ENCODE assay signal across 8 mouse cellular contexts in genomic region chr6:12749531-12750210, GRCm38 (mm10). TPM values are rescaled to one million over a fixed set of nuclear protein-coding genes. Genes with fewer than 3 reads are reported as not detected.
DNase-seq lines count a peak whose midpoint lies in the region; ATAC-seq and TF ChIP-seq lines count a peak whose summit lies in the region.

No protein-coding gene starts in this region.

- TF ChIP-seq CTCF in layer of hippocampus, adult 2 months (conservative IDR thresholded peaks at IDR 0.05), result no peak

- no peaks in the 10 kb centered on the region; the same call in 1 of the 2 replicates for H3K27me3 ChIP-seq in embryonic facial prominence, embryonic 15.5 days
- no peaks in the 10 kb centered on the region for H3K27me3 ChIP-seq in intestine, embryonic 15.5 days (replicated peaks)
- H3K27me3 ChIP-seq in neural tube, embryonic 13.5 days, result no peaks in the 10 kb centered on the region

- intact Hi-C loops in gastrocnemius, postnatal 36 days (cut with DNase I), result no loop called here

- peak overlapping the region; percentile 42; the same call in 1 of the 2 replicates for H3K9ac ChIP-seq in embryonic facial prominence, embryonic 15.5 days
- peak overlapping the region; percentile 50 for H3K9ac ChIP-seq in intestine, embryonic 15.5 days
- peak overlapping the region; percentile 96 for H3K9ac ChIP-seq in neural tube, embryonic 13.5 days

- H3K9me3 ChIP-seq in embryonic facial prominence, embryonic 15.5 days (replicated peaks), result no peaks in the 10 kb centered on the region
- H3K9me3 ChIP-seq in intestine, embryonic 15.5 days, result no peaks in the 10 kb centered on the region
- H3K9me3 ChIP-seq in neural tube, embryonic 13.5 days, result no peaks in the 10 kb centered on the region

- no peaks in the 10 kb centered on the region for H3K36me3 ChIP-seq in embryonic facial prominence, embryonic 15.5 days
- H3K36me3 ChIP-seq in intestine, embryonic 15.5 days, result no peaks in the 10 kb centered on the region
- no peaks in the 10 kb centered on the region for H3K36me3 ChIP-seq in neural tube, embryonic 13.5 days

- no peak for DNase-seq in layer of hippocampus, adult 2 months (ENCODE audit: low spot score in 2 of 2)
- DNase-seq in layer of hippocampus, adult 9-11 months, result no peak
- no peak for DNase-seq in cerebellum, adult 11 months
- no peak for DNase-seq in gastrocnemius, postnatal 36 days
- DNase-seq in adrenal gland, postnatal 36 days, result no peak

- H3K4me2 ChIP-seq in embryonic facial prominence, embryonic 15.5 days (replicated peaks), result peak overlapping the region; percentile 94
- peak overlapping the region; percentile 96 for H3K4me2 ChIP-seq in intestine, embryonic 15.5 days (replicated peaks)
- peak overlapping the region; percentile 65 for H3K4me2 ChIP-seq in neural tube, embryonic 13.5 days

- H3K4me3 ChIP-seq in layer of hippocampus, adult 2 months, result peak overlapping the region; percentile 64
- peak overlapping the region; percentile 62 for H3K4me3 ChIP-seq in embryonic facial prominence, embryonic 15.5 days (replicated peaks)
- H3K4me3 ChIP-seq in intestine, embryonic 15.5 days (replicated peaks), result peak overlapping the region; percentile 63
- peak overlapping the region; percentile 69 for H3K4me3 ChIP-seq in neural tube, embryonic 13.5 days

- 12% methylated on average over 12 of the region's 12 CpGs for WGBS in embryonic facial prominence, embryonic 15.5 days
- 30% methylated on average over 12 of the region's 12 CpGs for WGBS in intestine, embryonic 15.5 days
- WGBS in neural tube, embryonic 13.5 days, result 7% methylated on average over 12 of the region's 12 CpGs

- 0 out of 2 replicates have a peak, but pooled peaks have one; percentile 15 for ATAC-seq in embryonic facial prominence, embryonic 15.5 days (ENCODE audit: insufficient number of reproducible peaks, low FRiP score, low TSS enrichment, low read depth)
- ATAC-seq in intestine, embryonic 15.5 days, result no peak
- no peak for ATAC-seq in neural tube, embryonic 13.5 days (ENCODE audit: low read depth)

- peaks cover 5% of the 10 kb centered on the region; the same call in 1 of the 2 replicates for H3K4me1 ChIP-seq in embryonic facial prominence, embryonic 15.5 days
- H3K4me1 ChIP-seq in intestine, embryonic 15.5 days (replicated peaks), result no peaks in the 10 kb centered on the region
- peaks cover 18% of the 10 kb centered on the region for H3K4me1 ChIP-seq in neural tube, embryonic 13.5 days (replicated peaks)

- peak overlapping the region; percentile 95 for H3K27ac ChIP-seq in layer of hippocampus, adult 2 months
- no peak overlapping the region for H3K27ac ChIP-seq in embryonic facial prominence, embryonic 15.5 days (replicated peaks)
- no peak overlapping the region for H3K27ac ChIP-seq in intestine, embryonic 15.5 days
- H3K27ac ChIP-seq in neural tube, embryonic 13.5 days (replicated peaks), result peak overlapping the region; percentile 99

RNA-seq across cellular contexts. Expression of gene Thsd7a, which starts 0.5 kb away (rescaled TPM):
- 10 to 100 TPM; 42.9 to 43.3 TPM for total RNA-seq in layer of hippocampus, adult 2 months (2021)
- polyA plus RNA-seq in embryonic facial prominence, embryonic 15.5 days (2015; fragmentation: Nextera tagmentation; extraction: Ambion mirVana), result 4.2 and 5.2 TPM in 2 replicates
- polyA plus RNA-seq in intestine, embryonic 15.5 days (2015; fragmentation: Nextera tagmentation; extraction: Ambion mirVana), result 3.2 TPM in 2 replicates
- polyA plus RNA-seq in neural tube, embryonic 13.5 days (2015; fragmentation: Nextera tagmentation; extraction: Ambion mirVana), result 57.9 and 60.5 TPM in 2 replicates
- total RNA-seq in gastrocnemius, postnatal 36 days (2021), result 1 to 10 TPM; 1.8 to 2.2 TPM
- total RNA-seq in adrenal gland, postnatal 36 days (2021), result 10 to 100 TPM in 1 of 2 experiments, 1 to 10 TPM in 1; 8.3 to 11.8 TPM

Comparison
In these comparisons a context has a peak if more than half of its experiments do, and no peak if none do; other contexts are left out.
1. H3K27ac ChIP-seq: peak in layer of hippocampus, adult 2 months (single experiment) and neural tube, embryonic 13.5 days (single experiment); none in embryonic facial prominence, embryonic 15.5 days (single experiment) and intestine, embryonic 15.5 days (single experiment).
2. H3K9ac ChIP-seq: peak in every context shown above with its lines; median percentile 96 in neural tube, embryonic 13.5 days; 50 in intestine, embryonic 15.5 days; 42 in embryonic facial prominence, embryonic 15.5 days.
3. Peak in every context shown above with its lines, with median percentiles within 50 percentile points of each other: H3K4me3 ChIP-seq and H3K4me2 ChIP-seq.